Mouse (Mus musculus): ENCODE results near the gene Aup1. TPM values are rescaled to one million over a fixed set of nuclear protein-coding genes. Genes with fewer than 3 reads are reported as not detected.

The Aup1 gene
- polyA plus RNA-seq, 1 experiment from 2014 or later, result 99.8 TPM

DNA sequence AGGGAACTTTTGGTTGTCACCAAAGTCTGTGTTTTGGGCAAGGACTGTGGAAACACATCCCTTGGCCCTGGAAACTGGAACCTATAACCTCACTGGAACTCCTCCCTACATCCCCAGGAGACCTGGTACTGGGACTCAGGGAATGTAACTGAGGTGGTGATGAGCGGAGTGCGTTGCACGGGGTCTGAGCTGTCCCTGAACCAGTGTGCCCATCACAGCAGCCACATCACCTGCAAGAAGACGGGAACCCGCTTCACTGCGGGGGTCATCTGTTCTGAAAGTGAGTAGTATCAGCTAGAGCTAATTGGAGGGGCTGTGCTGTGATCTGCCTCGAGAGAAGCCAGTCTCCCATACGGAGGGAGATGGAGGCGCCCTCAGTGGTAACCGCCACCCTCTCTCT lies 5.0 kb upstream of the Aup1 start:
- Histone ChIP-seq H3K27me3 (ENCODE audit: control insufficient read depth, insufficient read depth, low read length) (peaks cover 18% of the 10 kb centered on the region), H3K4me3 (ENCODE audit: low read depth, low read length) (no peak overlapping the region), H3K36me3 (ENCODE audit: control insufficient read depth, insufficient read depth, low read length) (0 out of 2 replicates have a peak, but pooled peaks cover 3% of the 10 kb centered on the region), H3K9ac (ENCODE audit: low read depth, low read length) (no peak overlapping the region), H3K4me2 (no peak overlapping the region), H3K27ac (ENCODE audit: low read depth, low read length) (no peak overlapping the region), H3K4me1 (ENCODE audit: control insufficient read depth, insufficient read depth, low read length) (peaks cover 10% of the 10 kb centered on the region), H3K9me3 (replicated peaks; ENCODE audit: control insufficient read depth, low read length) (no peaks in the 10 kb centered on the region)
- ATAC-seq (replicated peaks; ENCODE audit: insufficient number of reproducible peaks, low FRiP score, low TSS enrichment), result no peak
- WGBS (ENCODE audit: insufficient replicate concordance), result 59% methylated on average over 10 of the region's 10 CpGs

DNA sequence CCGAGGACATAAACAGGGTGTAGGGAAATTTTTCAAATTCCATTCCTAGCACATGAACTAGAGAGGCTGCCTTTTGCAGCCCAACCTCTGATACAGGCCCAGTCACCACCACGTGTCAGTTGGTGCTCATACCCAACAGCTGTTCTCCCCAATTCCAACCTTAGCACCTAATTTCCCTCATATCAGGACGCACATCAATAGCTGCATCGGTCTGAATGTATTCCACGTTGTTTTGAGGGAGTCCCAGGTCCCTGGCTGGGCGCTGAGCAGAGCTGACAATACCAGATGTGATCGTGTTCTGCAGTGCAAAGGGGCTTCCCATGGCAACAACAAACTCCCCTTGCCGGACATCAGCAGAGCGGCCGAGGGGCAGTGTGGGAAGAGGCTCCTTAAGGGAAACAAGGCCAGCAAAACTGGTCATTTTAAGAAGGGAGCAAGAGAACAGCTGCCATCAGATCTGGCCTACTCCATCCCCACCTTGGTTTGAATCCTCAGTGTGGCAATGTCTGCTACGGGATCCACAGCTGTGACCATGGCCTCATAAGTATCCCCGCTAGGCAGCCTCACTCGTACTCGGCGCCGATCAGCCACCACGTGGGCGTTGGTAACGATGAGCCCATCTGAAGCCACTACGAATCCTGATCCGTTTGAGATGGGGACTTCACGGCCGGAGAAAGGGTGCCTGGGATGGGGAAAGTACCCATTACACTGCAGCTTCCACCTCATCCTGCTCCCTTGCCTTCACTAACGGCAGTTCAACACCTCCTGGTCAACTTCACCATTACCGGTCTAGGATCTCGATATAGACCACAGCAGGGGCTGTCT lies 973 bp upstream of the Aup1 start:
- Histone ChIP-seq H3K27ac (ENCODE audit: low read depth, low read length) (peak overlapping the region; percentile 83), H3K4me2 (peak overlapping the region; percentile 81), H3K36me3 (ENCODE audit: control insufficient read depth, insufficient read depth, low read length) (peaks cover 7% of the 10 kb centered on the region; the same call in 1 of the 2 replicates), H3K4me3 (ENCODE audit: low read depth, low read length) (peak overlapping the region; percentile 96), H3K4me1 (ENCODE audit: control insufficient read depth, insufficient read depth, low read length) (peaks cover 17% of the 10 kb centered on the region), H3K9me3 (replicated peaks; ENCODE audit: control insufficient read depth, low read length) (no peaks in the 10 kb centered on the region), H3K9ac (ENCODE audit: low read depth, low read length) (peak overlapping the region; percentile 97), H3K27me3 (ENCODE audit: control insufficient read depth, insufficient read depth, low read length) (peaks cover 18% of the 10 kb centered on the region)
- 2% methylated on average over 26 of the region's 26 CpGs for WGBS (ENCODE audit: insufficient replicate concordance)
- no peak for ATAC-seq (replicated peaks; ENCODE audit: insufficient number of reproducible peaks, low FRiP score, low TSS enrichment)

DNA sequence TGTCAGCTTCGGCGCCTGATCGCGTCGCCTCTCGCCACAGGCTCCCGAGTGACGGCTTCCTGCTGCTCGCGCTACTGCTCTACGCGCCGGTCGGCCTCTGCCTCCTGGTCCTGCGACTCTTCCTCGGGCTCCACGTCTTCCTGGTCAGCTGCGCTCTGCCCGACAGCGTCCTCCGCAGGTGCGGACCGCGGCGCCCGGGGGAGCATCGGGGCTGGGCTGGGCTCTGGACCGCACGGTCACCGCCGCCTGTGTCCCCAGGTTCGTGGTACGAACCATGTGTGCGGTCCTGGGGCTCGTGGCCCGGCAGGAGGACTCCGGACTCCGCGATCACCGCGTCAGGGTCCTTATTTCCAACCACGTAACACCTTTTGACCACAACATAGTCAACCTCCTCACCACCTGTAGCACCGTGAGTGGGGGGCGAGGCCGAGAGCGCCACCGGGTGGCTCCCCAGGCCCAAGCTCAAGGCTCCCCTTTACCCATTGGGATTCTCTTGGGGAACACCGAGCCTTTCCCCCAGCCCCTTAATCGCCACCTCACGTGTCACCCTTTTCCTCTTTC lies 630 bp downstream of the Aup1 start, which contains the start of gene Htra2:
Gene Htra2 (minus strand): TSS at position 403 of the 561 bp plus-strand sequence.
- ATAC-seq (replicated peaks; ENCODE audit: insufficient number of reproducible peaks, low FRiP score, low TSS enrichment), result peak; percentile 27
- Histone ChIP-seq H3K36me3 (ENCODE audit: control insufficient read depth, insufficient read depth, low read length) (peaks cover 7% of the 10 kb centered on the region; the same call in 1 of the 2 replicates), H3K4me1 (ENCODE audit: control insufficient read depth, insufficient read depth, low read length) (peaks cover 19% of the 10 kb centered on the region), H3K4me2 (peak within 1 kb of the TSS; percentile 81), H3K9me3 (replicated peaks; ENCODE audit: control insufficient read depth, low read length) (no peaks in the 10 kb centered on the region), H3K27me3 (ENCODE audit: control insufficient read depth, insufficient read depth, low read length) (peaks cover 6% of the 10 kb centered on the region), H3K4me3 (ENCODE audit: low read depth, low read length) (peak within 1 kb of the TSS; percentile 96), H3K27ac (ENCODE audit: low read depth, low read length) (peak within 1 kb of the TSS; percentile 83), H3K9ac (ENCODE audit: low read depth, low read length) (peak within 1 kb of the TSS; percentile 97)
- under 1% methylated on average over 50 of the region's 50 CpGs for WGBS (ENCODE audit: insufficient replicate concordance)

DNA sequence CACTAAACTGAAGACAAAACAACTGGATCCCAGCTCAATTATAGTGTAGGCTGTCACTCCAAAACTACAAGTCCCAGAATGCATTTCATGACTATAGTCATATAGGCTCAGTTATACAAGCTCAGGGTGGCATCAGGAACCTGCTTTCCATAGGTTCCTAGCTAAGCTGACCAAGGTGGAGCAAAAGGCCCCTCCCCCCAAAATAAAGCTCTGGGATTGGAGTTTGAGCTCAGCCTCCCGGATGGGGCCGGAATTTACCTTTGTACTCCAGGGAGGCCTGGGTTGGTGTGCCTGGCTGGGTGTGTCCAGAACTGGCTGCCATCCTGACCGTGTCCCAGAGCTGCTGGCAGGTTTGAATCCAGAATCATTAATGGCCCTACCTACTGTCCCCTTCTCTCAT lies 3.5 kb downstream of the Aup1 start, which contains the start of gene Dqx1:
Gene Dqx1 (plus strand): TSS at position 55 of the 400 bp plus-strand sequence.
- no peak within 1 kb of the TSS for H3K27ac ChIP-seq (ENCODE audit: low read depth, low read length)
- 61% methylated on average over 3 of the region's 3 CpGs for WGBS (ENCODE audit: insufficient replicate concordance)
- no peak within 1 kb of the TSS for H3K4me2 ChIP-seq
- no peak for ATAC-seq (replicated peaks; ENCODE audit: insufficient number of reproducible peaks, low FRiP score, low TSS enrichment)
- no peak within 1 kb of the TSS for H3K4me3 ChIP-seq (ENCODE audit: low read depth, low read length)
- no peak within 1 kb of the TSS for H3K9ac ChIP-seq (ENCODE audit: low read depth, low read length)
- H3K27me3 ChIP-seq (ENCODE audit: control insufficient read depth, insufficient read depth, low read length), result peaks cover 26% of the 10 kb centered on the region
- peaks cover 4% of the 10 kb centered on the region; the same call in 1 of the 2 replicates for H3K36me3 ChIP-seq (ENCODE audit: control insufficient read depth, insufficient read depth, low read length)
- H3K4me1 ChIP-seq (ENCODE audit: control insufficient read depth, insufficient read depth, low read length), result peaks cover 15% of the 10 kb centered on the region
- no peaks in the 10 kb centered on the region for H3K9me3 ChIP-seq (replicated peaks; ENCODE audit: control insufficient read depth, low read length)

DNA sequence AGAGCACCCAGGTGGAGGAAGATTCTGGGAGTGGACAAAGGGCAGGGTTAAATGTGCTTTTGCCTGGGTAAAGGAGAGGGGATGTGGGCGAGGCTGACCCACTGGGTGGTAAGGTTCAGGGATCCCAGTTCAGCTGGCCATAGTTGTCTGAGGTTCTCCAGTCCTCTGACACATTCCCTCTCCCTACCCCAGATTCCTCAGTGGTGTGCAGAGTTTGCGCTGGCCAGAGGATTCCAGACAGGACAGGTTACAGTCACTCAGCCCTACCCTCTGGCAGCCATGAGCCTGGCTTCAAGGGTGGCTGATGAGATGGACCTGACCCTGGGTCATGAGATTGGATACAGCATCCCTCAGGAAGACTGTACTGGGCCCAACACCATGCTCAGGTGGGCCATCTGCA lies 4.4 kb downstream of the Aup1 start:
- no peak overlapping the region for H3K4me3 ChIP-seq (ENCODE audit: low read depth, low read length)
- no peak overlapping the region for H3K4me2 ChIP-seq
- H3K27ac ChIP-seq (ENCODE audit: low read depth, low read length), result no peak overlapping the region
- H3K27me3 ChIP-seq (ENCODE audit: control insufficient read depth, insufficient read depth, low read length), result peaks cover 36% of the 10 kb centered on the region
- H3K36me3 ChIP-seq (ENCODE audit: control insufficient read depth, insufficient read depth, low read length), result peaks cover 4% of the 10 kb centered on the region; the same call in 1 of the 2 replicates
- ATAC-seq (replicated peaks; ENCODE audit: insufficient number of reproducible peaks, low FRiP score, low TSS enrichment), result no peak
- peaks cover 10% of the 10 kb centered on the region for H3K4me1 ChIP-seq (ENCODE audit: control insufficient read depth, insufficient read depth, low read length)
- 87% methylated on average over 2 of the region's 2 CpGs for WGBS (ENCODE audit: insufficient replicate concordance)
- no peak overlapping the region for H3K9ac ChIP-seq (ENCODE audit: low read depth, low read length)
- H3K9me3 ChIP-seq (replicated peaks; ENCODE audit: control insufficient read depth, low read length), result no peaks in the 10 kb centered on the region

DNA sequence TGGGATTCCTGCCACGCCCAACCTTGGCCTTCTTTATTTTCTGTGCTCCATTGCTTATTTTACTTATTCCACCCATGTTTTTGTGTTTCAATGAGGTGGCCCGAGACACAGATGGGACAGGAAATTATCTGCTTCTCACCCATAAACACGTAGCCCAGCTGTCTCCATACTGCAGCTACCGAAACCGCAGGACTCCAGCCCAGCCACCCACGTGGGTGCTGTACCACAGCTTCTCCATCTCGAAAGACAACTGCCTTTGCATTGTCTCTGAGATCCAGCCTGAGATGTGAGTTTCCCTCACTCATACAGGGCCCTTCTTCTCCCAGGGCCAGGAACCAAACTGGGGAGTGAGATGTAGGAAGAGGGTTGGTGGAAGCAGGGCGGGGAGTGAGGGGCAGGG lies 11.7 kb downstream of the Aup1 start:
- Histone ChIP-seq H3K36me3 (ENCODE audit: control insufficient read depth, insufficient read depth, low read length) (no peaks in the 10 kb centered on the region), H3K4me2 (no peak overlapping the region), H3K9me3 (replicated peaks; ENCODE audit: control insufficient read depth, low read length) (no peaks in the 10 kb centered on the region), H3K4me3 (ENCODE audit: low read depth, low read length) (no peak overlapping the region), H3K9ac (ENCODE audit: low read depth, low read length) (no peak overlapping the region), H3K4me1 (ENCODE audit: control insufficient read depth, insufficient read depth, low read length) (peaks cover 15% of the 10 kb centered on the region), H3K27ac (ENCODE audit: low read depth, low read length) (no peak overlapping the region), H3K27me3 (ENCODE audit: control insufficient read depth, insufficient read depth, low read length) (peaks cover 98% of the 10 kb centered on the region)
- 34% methylated on average over 8 of the region's 8 CpGs for WGBS (ENCODE audit: insufficient replicate concordance)
- no peak for ATAC-seq (replicated peaks; ENCODE audit: insufficient number of reproducible peaks, low FRiP score, low TSS enrichment)

DNA sequence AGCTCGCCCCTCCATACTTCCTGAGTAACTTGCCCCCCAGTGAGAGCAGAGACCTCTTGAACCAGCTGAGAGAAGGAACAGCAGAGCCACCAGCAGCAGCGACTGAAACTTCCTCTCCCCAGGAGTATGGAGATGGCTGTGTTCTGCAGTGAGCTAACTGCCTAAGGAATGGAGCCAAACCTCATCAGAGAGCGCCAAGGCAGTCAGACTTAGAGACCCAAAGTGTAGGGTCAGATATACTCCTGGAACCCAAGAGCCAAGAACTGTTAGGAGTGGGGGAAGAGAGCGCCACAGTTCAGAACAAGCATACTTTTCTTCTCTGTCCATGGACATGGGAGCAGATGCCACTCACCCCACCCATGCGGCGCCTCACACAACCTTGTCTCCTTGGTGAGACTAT lies 12.1 kb downstream of the Aup1 start:
- 22% methylated on average over 6 of the region's 6 CpGs for WGBS (ENCODE audit: insufficient replicate concordance)
- H3K27ac ChIP-seq (ENCODE audit: low read depth, low read length), result no peak overlapping the region
- peaks cover 98% of the 10 kb centered on the region for H3K27me3 ChIP-seq (ENCODE audit: control insufficient read depth, insufficient read depth, low read length)
- no peak for ATAC-seq (replicated peaks; ENCODE audit: insufficient number of reproducible peaks, low FRiP score, low TSS enrichment)
- no peaks in the 10 kb centered on the region for H3K36me3 ChIP-seq (ENCODE audit: control insufficient read depth, insufficient read depth, low read length)
- H3K4me2 ChIP-seq, result no peak overlapping the region
- peaks cover 15% of the 10 kb centered on the region for H3K4me1 ChIP-seq (ENCODE audit: control insufficient read depth, insufficient read depth, low read length)
- no peaks in the 10 kb centered on the region for H3K9me3 ChIP-seq (replicated peaks; ENCODE audit: control insufficient read depth, low read length)
- H3K4me3 ChIP-seq (ENCODE audit: low read depth, low read length), result no peak overlapping the region
- no peak overlapping the region for H3K9ac ChIP-seq (ENCODE audit: low read depth, low read length)

DNA sequence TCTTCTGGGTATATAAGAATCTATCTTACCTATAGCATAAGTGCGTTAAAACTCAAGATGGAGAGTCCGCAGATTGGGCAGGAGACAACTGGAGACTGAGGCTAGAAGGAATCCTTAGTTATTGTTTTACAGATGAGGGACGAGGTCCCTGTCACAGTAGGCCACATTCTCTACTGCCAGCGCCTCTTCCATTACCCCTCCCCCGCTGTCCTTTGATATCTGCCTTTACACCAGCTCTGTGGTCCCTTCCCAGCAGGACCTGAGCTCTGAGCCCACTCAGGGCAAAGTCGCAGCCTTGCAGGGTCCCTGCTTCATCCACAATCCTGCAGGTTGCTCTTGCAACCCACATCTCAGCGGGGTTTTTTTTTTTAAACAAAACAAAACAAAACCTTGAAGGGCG lies 13.9 kb downstream of the Aup1 start:
- 2% methylated on average over 8 of the region's 8 CpGs for WGBS (ENCODE audit: insufficient replicate concordance)
- H3K4me3 ChIP-seq (ENCODE audit: low read depth, low read length), result peak overlapping the region; percentile 27
- peaks cover 15% of the 10 kb centered on the region for H3K4me1 ChIP-seq (ENCODE audit: control insufficient read depth, insufficient read depth, low read length)
- peaks cover 98% of the 10 kb centered on the region for H3K27me3 ChIP-seq (ENCODE audit: control insufficient read depth, insufficient read depth, low read length)
- ATAC-seq (replicated peaks; ENCODE audit: insufficient number of reproducible peaks, low FRiP score, low TSS enrichment), result no peak
- H3K36me3 ChIP-seq (ENCODE audit: control insufficient read depth, insufficient read depth, low read length), result no peaks in the 10 kb centered on the region
- peak overlapping the region; percentile 56; the same call in 1 of the 2 replicates for H3K4me2 ChIP-seq
- H3K27ac ChIP-seq (ENCODE audit: low read depth, low read length), result no peak overlapping the region
- H3K9me3 ChIP-seq (replicated peaks; ENCODE audit: control insufficient read depth, low read length), result no peaks in the 10 kb centered on the region
- H3K9ac ChIP-seq (ENCODE audit: low read depth, low read length), result no peak overlapping the region

All from heart, embryonic 11.5 days (tissue).